Mouse (Mus musculus): ENCODE results near the gene Cdk14. TPM values are rescaled to one million over a fixed set of nuclear protein-coding genes. Genes with fewer than 3 reads are reported as not detected.
"Not testable (repeated sequence)": the region's sequence is repeated elsewhere in the genome, so short reads cannot be mapped to it uniquely, and the experiment has no call there.

Gene Cdk14
- total RNA-seq, 2 experiments from 2014 or later = 0.60 TPM; not detected in 1

DNA sequence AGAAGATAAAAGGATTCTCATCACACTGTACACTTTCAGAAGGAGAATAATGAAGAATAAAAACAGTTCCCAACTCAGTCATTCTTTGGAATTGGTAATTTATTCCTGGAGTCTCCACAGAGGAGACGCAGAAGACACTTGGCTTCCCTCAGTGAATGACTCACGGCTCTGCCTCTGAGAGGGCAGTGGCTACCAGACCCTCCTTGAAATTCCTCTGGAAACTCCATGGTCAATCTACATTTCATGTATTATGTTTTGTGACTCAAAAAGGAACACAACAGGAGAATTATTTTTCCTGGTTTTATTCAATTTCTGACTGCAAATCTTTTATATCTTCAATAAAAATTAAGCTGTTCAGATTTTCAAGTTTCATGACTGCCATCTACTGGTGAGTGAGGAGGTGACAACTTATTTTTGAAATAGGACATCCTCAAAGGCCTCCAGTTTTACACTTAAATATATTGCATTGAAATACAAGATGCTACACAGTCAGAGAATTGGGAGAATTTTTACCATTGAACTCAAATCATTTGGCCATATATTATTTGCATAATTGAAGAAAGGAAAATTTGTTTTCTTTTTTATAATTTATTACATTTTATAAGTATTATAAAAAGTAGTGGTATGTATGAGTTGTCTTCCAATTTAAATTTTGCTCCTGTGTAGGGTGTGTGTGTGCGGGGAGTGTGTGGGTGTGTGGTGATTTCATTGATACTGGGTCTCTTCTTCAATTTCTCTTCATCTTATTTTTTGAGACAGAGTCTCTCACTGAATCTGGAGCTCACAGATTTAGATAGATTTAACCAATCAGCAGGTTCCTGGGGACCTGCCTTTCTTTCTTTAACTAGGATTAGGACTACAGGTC is 471.8 kb downstream of the Cdk14 start:
- ATAC-seq (replicated peaks; ENCODE audit: low FRiP score, poor library complexity, severe bottlenecking) = no peak

DNA sequence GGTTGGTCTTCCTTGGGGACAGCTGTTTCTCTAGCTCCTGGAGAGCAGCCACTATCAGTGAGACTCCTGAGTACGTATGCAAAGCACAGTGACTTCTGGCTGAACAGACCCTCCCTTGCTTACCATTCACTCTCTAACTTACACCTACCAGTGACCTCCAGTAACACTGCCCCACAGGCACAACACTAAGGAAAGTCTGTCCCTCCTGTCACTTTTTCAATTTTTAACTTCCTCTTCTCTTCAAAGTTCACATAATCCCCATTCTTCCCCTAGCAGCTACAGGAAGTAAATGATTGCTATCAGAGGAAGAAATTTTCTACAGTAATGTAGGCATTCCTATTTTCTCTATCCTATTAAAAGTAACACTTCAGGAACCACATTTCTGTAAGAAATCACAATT is 485.0 kb downstream of the Cdk14 start:
- ATAC-seq (replicated peaks; ENCODE audit: low FRiP score, poor library complexity, severe bottlenecking) = no peak

GRCm38 (mm10) chr5:4934491-4934890 is 485.6 kb downstream of the Cdk14 start:
- ATAC-seq (replicated peaks; ENCODE audit: low FRiP score, poor library complexity, severe bottlenecking) = no peak

GRCm38 (mm10) chr5:4931539-4932143 is 488.5 kb downstream of the Cdk14 start:
- no peak for ATAC-seq (replicated peaks; ENCODE audit: low FRiP score, poor library complexity, severe bottlenecking)

DNA sequence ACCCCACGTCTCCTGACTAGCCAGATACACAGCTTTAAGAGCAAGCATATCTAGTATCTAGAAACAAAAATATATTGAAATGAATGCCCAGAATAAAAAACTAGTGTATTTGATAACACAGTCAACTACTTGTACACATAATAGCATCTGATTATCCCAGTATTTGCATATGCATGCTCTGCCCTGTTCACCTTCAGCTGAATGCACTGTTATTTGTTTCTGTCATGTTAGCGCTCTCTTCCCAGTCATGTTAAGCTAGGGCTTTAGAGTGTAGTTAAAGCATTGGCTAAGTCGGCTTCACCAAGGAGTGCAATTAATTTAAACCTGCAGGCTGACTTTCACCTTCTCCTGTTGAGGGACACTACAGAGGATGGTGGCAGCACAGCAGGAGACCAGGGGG is 490.5 kb downstream of the Cdk14 start:
- no peak for ATAC-seq (replicated peaks; ENCODE audit: low FRiP score, poor library complexity, severe bottlenecking)

DNA sequence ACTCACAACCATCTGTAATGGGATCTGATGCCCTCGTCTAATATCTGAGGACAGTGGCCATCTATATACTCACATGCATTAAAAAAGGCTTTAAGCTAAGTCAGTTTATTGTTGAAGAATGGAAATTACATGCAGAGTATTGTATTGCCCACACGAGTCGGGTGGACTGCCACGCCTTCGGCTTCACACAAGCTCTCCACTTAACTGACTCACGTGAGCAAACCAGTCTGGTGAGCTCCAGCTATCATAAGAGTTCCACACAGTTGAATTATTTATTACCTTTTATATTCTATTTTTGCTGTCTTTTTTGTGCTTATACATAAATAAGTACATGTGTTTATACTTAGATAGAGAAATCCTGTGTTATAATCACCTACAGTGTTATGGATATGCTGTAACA is 495.2 kb downstream of the Cdk14 start:
- no peak for ATAC-seq (replicated peaks; ENCODE audit: low FRiP score, poor library complexity, severe bottlenecking)

- no peak; the same call in 1 of the 2 replicates for ATAC-seq (replicated peaks; ENCODE audit: low FRiP score, poor library complexity, severe bottlenecking)
Measured at GRCm38 (mm10) chr5:4918376-4918775, 501.7 kb downstream of the Cdk14 start.

DNA sequence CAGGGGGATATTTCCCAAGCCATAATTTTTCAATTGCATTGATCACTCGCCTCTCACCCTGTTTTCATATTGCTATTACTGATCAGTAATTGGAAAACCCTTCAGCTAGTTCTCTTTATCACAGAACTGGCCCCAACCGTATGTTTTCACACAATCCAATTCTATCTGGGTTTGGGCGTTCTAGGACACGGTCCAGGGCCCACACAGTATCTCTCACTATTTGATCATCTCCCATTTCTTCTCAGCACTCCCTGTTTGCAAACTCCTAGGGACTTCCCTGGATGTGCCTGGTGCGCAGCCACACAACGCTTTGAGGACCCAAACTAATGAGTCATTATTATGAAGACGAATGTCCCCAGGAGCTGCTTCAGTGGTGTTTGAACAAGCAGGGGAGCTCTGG is 502.4 kb downstream of the Cdk14 start:
- ATAC-seq (replicated peaks; ENCODE audit: low FRiP score, poor library complexity, severe bottlenecking) = no peak

DNA sequence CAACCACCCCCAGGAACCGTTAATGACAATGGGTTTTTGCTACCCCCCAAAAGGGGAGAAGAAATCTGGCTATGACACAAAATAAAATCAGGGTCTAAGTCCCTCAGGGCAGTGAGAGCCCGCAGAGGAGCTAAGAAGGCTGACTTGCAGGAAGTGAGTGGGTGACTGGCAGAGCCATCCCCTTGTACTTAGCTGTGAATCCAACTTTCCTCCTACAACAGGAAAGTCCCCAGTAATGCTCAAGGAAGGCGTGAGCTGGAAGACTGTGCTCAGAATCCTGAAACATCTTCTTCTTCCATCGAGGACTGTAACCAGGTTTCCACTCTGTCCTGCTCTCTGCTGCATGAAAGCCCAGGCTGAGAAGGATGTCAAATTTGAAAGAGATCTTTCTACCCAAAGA is 502.8 kb downstream of the Cdk14 start:
- ATAC-seq (replicated peaks; ENCODE audit: low FRiP score, poor library complexity, severe bottlenecking) = no peak

DNA sequence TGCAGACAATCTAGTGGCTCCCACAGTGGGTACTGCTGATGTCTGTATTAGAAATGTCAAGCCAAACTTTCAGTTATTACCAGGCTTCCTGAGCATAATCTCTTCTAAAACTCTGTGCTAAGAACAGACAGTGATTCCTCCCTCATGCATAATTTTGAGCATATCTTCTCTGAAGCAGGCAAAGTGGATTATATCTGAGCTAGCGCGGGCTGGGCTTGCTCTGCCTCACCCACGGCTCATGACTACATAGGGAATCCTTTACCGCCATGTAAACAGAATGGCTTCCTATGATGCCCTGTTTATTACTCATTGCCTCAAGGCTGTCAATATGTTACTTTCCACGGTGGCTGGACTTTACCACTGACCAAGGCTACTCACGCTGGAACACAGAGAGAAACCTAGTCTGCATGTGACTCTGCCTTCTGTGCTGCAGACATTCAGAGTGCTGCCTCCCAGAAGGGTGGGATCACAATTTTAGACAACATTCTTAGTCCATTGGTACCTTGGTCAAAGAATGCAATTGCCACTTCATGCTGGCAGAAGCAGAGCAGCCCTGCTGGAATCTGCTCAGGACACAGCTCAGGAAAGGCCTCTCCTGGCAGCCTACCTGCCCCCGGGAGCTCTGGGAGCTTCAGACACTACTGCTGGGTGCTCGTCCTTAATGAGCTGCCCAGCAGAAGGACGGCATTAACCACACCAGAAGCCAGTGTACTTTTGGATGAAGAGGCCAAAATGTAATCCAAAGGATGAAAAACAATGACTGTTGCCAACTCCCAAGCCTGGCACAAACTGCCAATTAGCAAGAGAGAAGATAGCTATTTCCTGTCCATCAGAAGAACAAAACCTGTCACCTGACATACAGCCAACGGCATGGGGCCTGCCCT is 503.5 kb downstream of the Cdk14 start:
- ATAC-seq (replicated peaks; ENCODE audit: low FRiP score, poor library complexity, severe bottlenecking) = no peak

DNA sequence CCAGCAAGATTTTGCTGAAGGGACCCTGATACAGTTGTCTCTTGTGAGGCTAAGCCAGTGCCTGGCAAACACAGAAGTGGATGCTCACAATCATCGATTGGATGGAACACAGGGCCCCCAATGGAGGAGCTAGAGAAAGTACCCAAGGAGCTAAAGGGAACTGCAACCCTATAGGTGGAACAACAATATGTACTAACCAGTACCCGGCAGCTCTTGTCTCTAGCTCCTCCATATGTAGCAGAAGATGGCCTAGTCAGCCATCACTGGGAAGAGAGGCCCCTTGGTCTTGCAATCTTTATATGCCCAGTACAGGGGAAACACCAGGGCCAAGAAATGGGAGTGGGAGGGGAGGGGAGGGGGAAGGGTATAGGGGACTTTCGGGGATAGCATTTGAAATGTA is 515.2 kb downstream of the Cdk14 start:
- not testable (repeated sequence) for ATAC-seq (replicated peaks; ENCODE audit: low FRiP score, poor library complexity, severe bottlenecking)

DNA sequence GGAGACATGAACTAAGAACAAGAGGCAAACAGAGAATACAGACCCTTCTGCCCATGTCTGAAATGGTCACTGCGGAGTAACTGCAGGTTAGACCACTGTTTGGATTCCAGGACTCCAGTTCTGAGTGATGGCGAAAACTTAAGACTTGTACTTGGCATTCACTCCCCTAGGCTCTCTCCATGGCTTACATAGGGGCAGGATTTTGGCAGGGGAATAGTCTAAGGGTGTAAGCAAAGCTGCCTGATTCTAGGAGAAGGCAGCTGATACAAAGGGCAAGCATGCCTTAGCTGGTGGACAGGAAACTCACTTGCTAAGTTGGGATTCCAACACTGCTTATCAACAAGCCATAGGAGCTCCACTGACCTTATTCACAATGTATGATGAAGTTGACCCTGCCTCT is 521.9 kb downstream of the Cdk14 start:
- ATAC-seq (replicated peaks; ENCODE audit: low FRiP score, poor library complexity, severe bottlenecking) = no peak

DNA sequence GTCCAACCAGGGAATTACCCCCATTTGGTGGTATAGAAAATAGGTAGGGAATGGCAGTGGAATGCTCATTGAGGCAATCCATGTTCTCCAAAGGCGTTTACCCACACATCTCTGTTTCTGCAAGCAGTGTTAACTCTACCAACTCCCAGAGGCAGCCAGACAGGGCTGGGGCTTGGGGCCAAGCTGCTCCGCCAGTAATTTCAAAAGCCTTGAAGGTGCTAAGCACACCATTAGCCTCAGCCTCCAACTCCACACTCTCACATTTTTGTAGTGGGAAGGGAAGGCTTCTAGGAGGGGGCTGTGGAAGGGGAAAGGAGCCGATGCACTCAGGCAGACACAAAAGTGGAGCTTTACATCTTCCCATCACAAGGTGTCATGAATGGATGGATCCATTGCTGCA is 525.1 kb downstream of the Cdk14 start:
- ATAC-seq (replicated peaks; ENCODE audit: low FRiP score, poor library complexity, severe bottlenecking) = no peak

DNA sequence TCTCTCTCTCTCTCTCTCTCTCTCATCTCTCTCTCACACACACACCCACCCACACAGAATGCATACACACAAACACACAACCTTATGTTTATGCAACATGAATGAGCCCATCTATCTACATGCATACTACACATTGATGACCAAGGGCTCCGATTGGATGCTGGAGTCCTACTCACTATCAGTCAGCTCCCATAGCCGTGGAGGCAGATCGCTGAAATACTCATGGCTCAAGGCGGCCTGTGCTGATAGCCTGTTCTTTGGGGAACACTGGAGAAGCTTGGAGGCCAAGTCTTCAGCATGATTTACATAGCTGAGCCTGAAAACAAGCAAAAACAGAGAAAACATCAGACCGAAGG is 526.3 kb downstream of the Cdk14 start:
- ATAC-seq (replicated peaks; ENCODE audit: low FRiP score, poor library complexity, severe bottlenecking) = no peak

- no peak for ATAC-seq (replicated peaks; ENCODE audit: low FRiP score, poor library complexity, severe bottlenecking)
Measured at GRCm38 (mm10) chr5:4893206-4893851, 526.8 kb downstream of the Cdk14 start.

GRCm38 (mm10) chr5:4892734-4893133 is 527.4 kb downstream of the Cdk14 start:
- ATAC-seq (replicated peaks; ENCODE audit: low FRiP score, poor library complexity, severe bottlenecking) = no peak

- ATAC-seq (replicated peaks; ENCODE audit: low FRiP score, poor library complexity, severe bottlenecking) = no peak
Measured at GRCm38 (mm10) chr5:4891862-4892704, 528.0 kb downstream of the Cdk14 start.

- ATAC-seq (replicated peaks; ENCODE audit: low FRiP score, poor library complexity, severe bottlenecking) = no peak
Measured at GRCm38 (mm10) chr5:4887069-4887468, 533.0 kb downstream of the Cdk14 start.

- no peak for ATAC-seq (replicated peaks; ENCODE audit: low FRiP score, poor library complexity, severe bottlenecking)
Measured at GRCm38 (mm10) chr5:4882841-4883240, 537.3 kb downstream of the Cdk14 start.

Data from erythroblast, adult 5-6 weeks (primary cell).